Mouse (Mus musculus) forebrain, embryonic 14.5 days (tissue): ENCODE measurements at regions not wholly inside any gene's neighbourhood (a gene's known extent, or its start where the extent isn't known, plus 50 kb on each side); places are given as distances from the start of the nearest gene placed in this dataset.
A peak's percentile ranks its signal among the peaks of the same experiment; 100 is the strongest.

Experiments used
- ATAC-seq: fragments of 200-750 bp; cut with Nextera tagmentation; 2 replicates; pipeline ENCODE4 v1.8.0; 2017; ENCODE audit warnings: mild to moderate bottlenecking, moderate library complexity
- DNase-seq: peaks from one replicate; pipeline ENCODE4 v3.0.0-alpha.2; 2015; ENCODE audit warnings: low spot score
- H3K27ac ChIP-seq: fragments of 300-500 bp; sonication (generic); 2 replicates; pipeline ENCODE4 v1.5.1; 2014; ENCODE audit warnings: low read depth, mild to moderate bottlenecking, control low read depth, low read length, moderate library complexity
- H3K27me3 ChIP-seq: fragments of 300-500 bp; sonication (generic); replicated peaks from 2 replicates; pipeline ENCODE4 v1.6.1; 2014; ENCODE audit warnings: low read length, control low read depth, mixed read lengths; ENCODE audit not compliant: control insufficient read depth, insufficient read depth
- H3K36me3 ChIP-seq: fragments of 300-500 bp; sonication (generic); 2 replicates; pipeline ENCODE4 v1.6.1; 2014; ENCODE audit warnings: low read length, control low read depth; ENCODE audit not compliant: control insufficient read depth, insufficient read depth
- H3K4me1 ChIP-seq: fragments of 300-500 bp; sonication (generic); 2 replicates; pipeline ENCODE4 v1.6.1; 2014; ENCODE audit warnings: antibody characterized with exemption, low read length, control low read depth; ENCODE audit not compliant: control insufficient read depth, insufficient read depth
- H3K4me2 ChIP-seq: fragments of 300-500 bp; sonication (generic); 2 replicates; pipeline ENCODE4 v1.6.1; 2014; ENCODE audit warnings: mild to moderate bottlenecking, control low read depth, low read length
- H3K4me3 ChIP-seq: fragments of 300-500 bp; sonication (generic); 2 replicates; pipeline ENCODE4 v1.5.1; 2014; ENCODE audit warnings: low read depth, low read length, control low read depth
- H3K9ac ChIP-seq: fragments of 300-500 bp; sonication (generic); 2 replicates; pipeline ENCODE4 v1.6.1; 2014; ENCODE audit warnings: mild to moderate bottlenecking, low read length, control low read depth, moderate library complexity
- H3K9me3 ChIP-seq: fragments of 300-500 bp; sonication (generic); replicated peaks from 2 replicates; pipeline ENCODE4 v1.6.1; 2016; ENCODE audit warnings: low read length, control low read depth, mixed read lengths; ENCODE audit not compliant: control insufficient read depth
- WGBS: fragments of 180-500 bp; shearing (Covaris S2); extraction: QIAGEN DNeasy Blood & Tissue Kit; methylation state at CpG from one replicate; pipeline ENCODE4 v1.1.7; 2014; 5-methylcytosine and 5-hydroxymethylcytosine counted together

- Histone ChIP-seq H3K4me2 (no peak overlapping the region), H3K36me3 (no peaks in the 10 kb centered on the region), H3K9ac (no peak overlapping the region), H3K4me1 (no peaks in the 10 kb centered on the region), H3K9me3 (no peaks in the 10 kb centered on the region), H3K4me3 (no peak overlapping the region), H3K27ac (no peak overlapping the region), H3K27me3 (no peaks in the 10 kb centered on the region)
- DNase-seq (no peak), ATAC-seq (no peak)
- WGBS = 83% methylated on average over 5 of the region's 5 CpGs
Observed at GRCm38 (mm10) chr12:27619616-27620015, 277.2 kb upstream of the Sox11 start.

GRCm38 (mm10) chr12:27604061-27604679, 261.8 kb upstream of the Sox11 start:
- ATAC-seq (no peak), DNase-seq (no peak)
- Histone ChIP-seq H3K4me1 (no peaks in the 10 kb centered on the region), H3K4me2 (no peak overlapping the region), H3K4me3 (no peak overlapping the region), H3K9ac (no peak overlapping the region), H3K9me3 (no peaks in the 10 kb centered on the region), H3K36me3 (no peaks in the 10 kb centered on the region), H3K27ac (no peak overlapping the region), H3K27me3 (no peaks in the 10 kb centered on the region)
- 73% methylated on average over 1 of the region's 1 CpGs for WGBS

- Histone ChIP-seq H3K9me3 (no peaks in the 10 kb centered on the region), H3K27ac (no peak overlapping the region), H3K9ac (no peak overlapping the region), H3K4me1 (peaks cover 10% of the 10 kb centered on the region), H3K36me3 (no peaks in the 10 kb centered on the region), H3K4me3 (no peak overlapping the region), H3K4me2 (no peak overlapping the region), H3K27me3 (no peaks in the 10 kb centered on the region)
- ATAC-seq (peak; percentile 69; the same call in 1 of the 2 replicates), DNase-seq (peak; percentile 77)
- WGBS = 37% methylated on average over 8 of the region's 8 CpGs
Observed at GRCm38 (mm10) chr12:27599149-27599548, 256.8 kb upstream of the Sox11 start.

- no peaks in the 10 kb centered on the region for H3K9me3 ChIP-seq
- H3K27ac ChIP-seq = peak overlapping the region; percentile 55; the same call in 1 of the 2 replicates
- H3K27me3 ChIP-seq = no peaks in the 10 kb centered on the region
- no peak overlapping the region for H3K4me3 ChIP-seq
- peaks cover 10% of the 10 kb centered on the region for H3K4me1 ChIP-seq
- H3K9ac ChIP-seq = peak overlapping the region; percentile 17; the same call in 1 of the 2 replicates
- peak; percentile 42 for ATAC-seq
- no peak overlapping the region; the same call in 1 of the 2 replicates for H3K4me2 ChIP-seq
- DNase-seq = peak; percentile 64
- 26% methylated on average over 7 of the region's 7 CpGs for WGBS
- H3K36me3 ChIP-seq = no peaks in the 10 kb centered on the region
Observed at GRCm38 (mm10) chr12:27597878-27598277, 255.5 kb upstream of the Sox11 start.

GRCm38 (mm10) chr12:27597322-27597721, 254.9 kb upstream of the Sox11 start:
- no peak overlapping the region for H3K4me3 ChIP-seq
- H3K27ac ChIP-seq = peak overlapping the region; percentile 55; the same call in 1 of the 2 replicates
- WGBS = 23% methylated on average over 3 of the region's 3 CpGs
- no peaks in the 10 kb centered on the region for H3K9me3 ChIP-seq
- no peaks in the 10 kb centered on the region for H3K36me3 ChIP-seq
- ATAC-seq (no peak), DNase-seq (peak; percentile 36)
- no peak overlapping the region for H3K4me2 ChIP-seq
- H3K27me3 ChIP-seq = no peaks in the 10 kb centered on the region
- H3K9ac ChIP-seq = peak overlapping the region; percentile 17; the same call in 1 of the 2 replicates
- H3K4me1 ChIP-seq = peaks cover 10% of the 10 kb centered on the region

GRCm38 (mm10) chr12:27595576-27595975, 253.2 kb upstream of the Sox11 start:
- H3K36me3 ChIP-seq = no peaks in the 10 kb centered on the region
- no peak overlapping the region for H3K4me3 ChIP-seq
- no peak overlapping the region for H3K27ac ChIP-seq
- H3K4me2 ChIP-seq = no peak overlapping the region
- ATAC-seq (no peak), DNase-seq (peak; percentile 16)
- H3K4me1 ChIP-seq = peaks cover 10% of the 10 kb centered on the region
- H3K9me3 ChIP-seq = no peaks in the 10 kb centered on the region
- no peaks in the 10 kb centered on the region for H3K27me3 ChIP-seq
- no peak overlapping the region for H3K9ac ChIP-seq
- 37% methylated on average over 2 of the region's 2 CpGs for WGBS

GRCm38 (mm10) chr12:27593436-27593835, 251.1 kb upstream of the Sox11 start:
- peaks cover 10% of the 10 kb centered on the region for H3K4me1 ChIP-seq
- no peaks in the 10 kb centered on the region for H3K36me3 ChIP-seq
- H3K9ac ChIP-seq = no peak overlapping the region
- WGBS = 40% methylated on average over 1 of the region's 1 CpGs
- no peaks in the 10 kb centered on the region for H3K9me3 ChIP-seq
- DNase-seq (no peak), ATAC-seq (no peak)
- no peak overlapping the region for H3K27ac ChIP-seq
- H3K4me2 ChIP-seq = no peak overlapping the region
- H3K4me3 ChIP-seq = no peak overlapping the region
- no peaks in the 10 kb centered on the region for H3K27me3 ChIP-seq

- Histone ChIP-seq H3K4me2 (no peak overlapping the region), H3K4me3 (no peak overlapping the region), H3K9ac (no peak overlapping the region), H3K4me1 (peaks cover 10% of the 10 kb centered on the region; the same call in 1 of the 2 replicates), H3K36me3 (no peaks in the 10 kb centered on the region), H3K27ac (peak overlapping the region; percentile 54; the same call in 1 of the 2 replicates), H3K27me3 (no peaks in the 10 kb centered on the region), H3K9me3 (no peaks in the 10 kb centered on the region)
- ATAC-seq (0 out of 2 replicates have a peak, but pooled peaks have one; percentile 42), DNase-seq (peak; percentile 20)
- WGBS = 57% methylated on average over 3 of the region's 3 CpGs
Observed at GRCm38 (mm10) chr12:27576109-27576700, 233.8 kb upstream of the Sox11 start.

- ATAC-seq = peak; percentile 77
- DNase-seq = peak; percentile 71
Observed at GRCm38 (mm10) chr12:27575629-27576028, 233.3 kb upstream of the Sox11 start.

More at GRCm38 (mm10) chr12:27575629-27576028, 233.3 kb upstream of the Sox11 start:
- Histone ChIP-seq H3K9me3 (no peaks in the 10 kb centered on the region), H3K4me3 (no peak overlapping the region), H3K4me1 (peaks cover 10% of the 10 kb centered on the region; the same call in 1 of the 2 replicates), H3K27me3 (no peaks in the 10 kb centered on the region), H3K27ac (peak overlapping the region; percentile 54), H3K36me3 (no peaks in the 10 kb centered on the region), H3K9ac (no peak overlapping the region), H3K4me2 (no peak overlapping the region)
- 19% methylated on average over 7 of the region's 7 CpGs for WGBS
